ENCODE assay signal across 18 mouse cellular contexts in genomic region chr2:5095316-5095715, GRCm38 (mm10). TPM values are rescaled to one million over a fixed set of nuclear protein-coding genes. Genes with fewer than 3 reads are reported as not detected.
"Had no signal": no experiment of that assay in that cellular context is flagged by ENCODE, and none has a peak within 500 bp of the region (broad histone marks: within the 10 kb centered on the region; RNA-seq: fewer than 3 reads in every experiment).

No protein-coding gene starts in this region.

- H3K4me2 ChIP-seq: kidney, embryonic 15.5 days; liver, embryonic 13.5 days; midbrain, embryonic 13.5 days; neural tube, embryonic 12.5 days had no signal

- DNase-seq: kidney, adult 11 months; kidney, adult 8-10 months; kidney, postnatal 10 days; kidney, postnatal 36 days; layer of hippocampus, postnatal 36 days; liver, embryonic 13.5 days; lung, adult 2 months; right cerebral cortex, postnatal 14 days; spleen, adult 18-20 months; thymus, adult 18-20 months; thymus, postnatal 36 days had no signal

- H3K9ac ChIP-seq: kidney, embryonic 15.5 days; liver, embryonic 13.5 days; midbrain, embryonic 13.5 days; neural tube, embryonic 12.5 days had no signal

- H3K4me3 ChIP-seq: kidney, embryonic 15.5 days; left cerebral cortex, adult 2 months; liver, embryonic 13.5 days; midbrain, embryonic 13.5 days; neural tube, embryonic 12.5 days had no signal

- ATAC-seq: midbrain, embryonic 13.5 days had no signal

- H3K9me3 ChIP-seq: kidney, embryonic 15.5 days; liver, embryonic 13.5 days; midbrain, embryonic 13.5 days had no signal

- H3K27me3 ChIP-seq: kidney, embryonic 15.5 days; midbrain, embryonic 13.5 days; neural tube, embryonic 12.5 days had no signal

- H3K27ac ChIP-seq: kidney, embryonic 15.5 days; liver, embryonic 13.5 days; macrophage; midbrain, embryonic 13.5 days; neural tube, embryonic 12.5 days had no signal

- H3K36me3 ChIP-seq: kidney, embryonic 15.5 days; liver, embryonic 13.5 days; midbrain, embryonic 13.5 days; neural tube, embryonic 12.5 days had no signal

RNA-seq across cellular contexts. Expression of gene Ccdc3, which starts 42.3 kb away (rescaled TPM):
- total RNA-seq: megakaryocyte, adult 5-6 weeks; neutrophil, adult 5-6 weeks had no signal
- polyA plus RNA-seq: macrophage had no signal
